Mouse (Mus musculus) small intestine, adult 2 months (tissue): ENCODE measurements around the gene Wapl.

Source experiments
- CTCF ChIP-seq: fragments of 200-500 bp; IDR thresholded peaks from 2 replicates; pipeline ENCODE4 v1.5.1; 2012; ENCODE audit warnings: low read depth, mild to moderate bottlenecking, control low read depth, inconsistent platforms, low read length, moderate library complexity, mixed read lengths; ENCODE audit not compliant: insufficient replicate concordance, insufficient read length; ENCODE audit errors: extremely low read depth
- POLR2A ChIP-seq: fragments of 200-500 bp; IDR thresholded peaks from 2 replicates; pipeline ENCODE4 v1.6.1; 2012; ENCODE audit warnings: low read depth, mild to moderate bottlenecking, control low read depth, inconsistent platforms, low read length, moderate library complexity

GRCm38 (mm10) chr14:34670256-34670655 lies 3.5 kb upstream of the Wapl start:
- TF ChIP-seq CTCF: no peak
- no peak for TF ChIP-seq POLR2A
